Mouse (Mus musculus): ENCODE measurements at regions not wholly inside any gene's neighbourhood (a gene's known extent, or its start where the extent isn't known, plus 50 kb on each side); places are given as distances from the start of the nearest gene placed in this dataset.

DNA sequence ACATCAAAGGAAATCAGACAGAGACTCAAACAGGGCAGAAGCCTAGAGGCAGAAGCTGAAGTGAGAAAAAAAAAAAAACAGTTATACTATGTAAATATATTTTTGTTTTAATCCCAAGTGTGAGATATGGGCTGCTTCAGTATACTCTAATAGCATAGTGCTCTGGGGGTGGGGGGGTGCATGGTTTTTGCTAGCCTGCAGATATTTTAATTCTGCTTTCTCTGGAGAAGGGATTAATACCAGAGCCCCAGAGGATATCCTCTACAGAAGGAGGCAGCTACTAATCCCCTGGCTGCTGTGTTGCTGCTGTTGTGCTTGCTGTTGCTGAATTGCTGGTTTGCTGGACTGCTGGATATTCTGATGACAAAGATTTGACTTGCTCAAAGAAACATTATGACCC lies 367.8 kb downstream of the Nova1 start:
- no peak for TF ChIP-seq CTCF (IDR thresholded peaks at IDR 0.05; ENCODE audit: borderline replicate concordance, insufficient read depth, low read depth, low read length)
- no peak for TF ChIP-seq POLR2A (IDR thresholded peaks at IDR 0.05; ENCODE audit: borderline replicate concordance, insufficient read depth, low read length)
